Mouse (Mus musculus): ENCODE measurements around the gene Mymx.

Mymx gene

GRCm38 (mm10) chr17:45551249-45551796, 50.6 kb downstream of the Mymx start:
- no peak for DNase-seq (ENCODE audit: low spot score)
